Mouse (Mus musculus): ENCODE data around the gene Opcml.

GRCm38 (mm10) chr9:28028788-28029393 is 238.3 kb downstream of the Opcml start:
- TF ChIP-seq POLR2A (IDR thresholded peaks at IDR 0.05; ENCODE audit: low read depth, low read length) (no peak), CTCF (IDR thresholded peaks at IDR 0.05; ENCODE audit: borderline replicate concordance, insufficient read depth, low read length) (no peak)

All from embryonic fibroblast, embryonic 13.5 days (primary cell).